Mouse (Mus musculus): ENCODE data around the gene Prr18.

Prr18 gene

GRCm38 (mm10) chr17:8388463-8388862 lies 51.2 kb downstream of the Prr18 start:
- DNase-seq (ENCODE audit: low read depth, low spot score) = no peak

GRCm38 (mm10) chr17:8388990-8389789 lies 51.9 kb downstream of the Prr18 start:
- DNase-seq (ENCODE audit: low read depth, low spot score) = no peak

- DNase-seq (ENCODE audit: low read depth, low spot score) = no peak
Observed at GRCm38 (mm10) chr17:8389790-8390095, 52.5 kb downstream of the Prr18 start.

GRCm38 (mm10) chr17:8390487-8390886 lies 53.2 kb downstream of the Prr18 start:
- DNase-seq (ENCODE audit: low read depth, low spot score) = no peak
